Mouse (Mus musculus): Measurements from ENCODE around the gene Ppp2r2d. TPM values are rescaled to one million over a fixed set of nuclear protein-coding genes. Genes with fewer than 3 reads are reported as not detected.

Gene Ppp2r2d
- 33.5 and 35.6 TPM in 2 replicates for polyA plus RNA-seq (2012; rRNA removed)

DNA sequence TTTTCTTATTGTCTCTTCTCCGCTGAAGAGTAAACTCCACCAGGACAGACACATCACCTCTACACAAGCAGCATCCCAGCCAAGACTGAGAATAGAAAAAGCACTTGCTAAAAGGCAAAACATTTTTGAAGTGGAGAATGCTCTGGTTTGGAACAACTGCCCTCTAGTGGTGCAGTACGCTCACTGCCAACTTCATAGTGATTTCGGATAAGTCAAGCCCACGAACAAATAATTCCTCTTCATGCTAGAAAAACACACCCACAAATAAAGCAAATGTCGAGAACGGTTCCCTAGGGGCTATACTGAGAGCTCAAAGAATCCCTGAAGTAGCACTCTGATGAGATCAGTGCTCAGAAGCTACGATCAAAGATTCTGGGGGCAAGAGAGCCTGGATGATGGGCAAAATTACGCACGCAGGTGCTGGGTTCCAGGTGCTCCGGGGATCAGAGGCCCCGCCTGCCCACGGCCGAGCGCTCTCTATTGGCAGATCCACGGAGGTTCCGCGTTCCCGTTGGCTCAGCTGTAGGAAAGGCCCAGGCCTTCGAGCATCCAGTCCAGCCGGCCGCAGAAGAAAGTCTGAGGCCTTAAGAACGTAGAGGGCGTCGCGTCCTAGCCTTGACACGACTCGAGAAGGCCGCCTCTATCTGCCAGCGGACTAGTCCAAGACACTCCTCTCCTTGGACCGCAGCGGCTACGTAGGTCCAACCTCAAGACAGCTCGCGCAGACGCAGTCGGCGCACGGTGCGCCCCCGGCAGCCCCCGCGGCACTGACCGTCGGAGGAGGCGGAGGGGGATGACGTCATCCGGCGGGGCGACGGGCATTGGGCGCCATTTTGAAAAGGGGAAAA lies at the start of gene Ppp2r2d, which contains the start of gene Mapk1ip1:
Gene Ppp2r2d, plus strand, starts transcription at position 536 of the 848 bp plus-strand sequence.
Gene Mapk1ip1, minus strand, starts transcription at position 730 of the 848 bp plus-strand sequence.

GRCm38 (mm10) chr7:138909277-138910192 lies 63.7 kb downstream of the Ppp2r2d start, which contains the start of gene Bnip3:
TSS of gene Bnip3 (minus strand) at chr7:138909519.

Other genes starting within 250 kb of the Ppp2r2d start
- 62.0 and 98.5 TPM in 2 replicates for gene Mapk1ip1, start 194 bp downstream of the Ppp2r2d start, polyA plus RNA-seq (2012; rRNA removed)
- gene Bnip3, start 63.4 kb downstream of the Ppp2r2d start, polyA plus RNA-seq (2012; rRNA removed): 37.8 and 39.8 TPM in 2 replicates
- 7.1 and 13.3 TPM in 2 replicates for gene Jakmip3, start 94.7 kb downstream of the Ppp2r2d start, polyA plus RNA-seq (2012; rRNA removed)
- gene Dpysl4, start 239.9 kb downstream of the Ppp2r2d start, polyA plus RNA-seq (2012; rRNA removed): 72.4 and 85.4 TPM in 2 replicates

Data from ovary, adult 2 months (tissue).